Mouse (Mus musculus) ES-E14 (cell line): Measurements from ENCODE around the gene Spata13.

Experiments
- CHD2 ChIP-seq: IDR thresholded peaks from 2 replicates; pipeline ENCODE4 v1.6.1; 2014; ENCODE audit warnings: mild to moderate bottlenecking, low read depth, low read length, inconsistent platforms
- ZNF384 ChIP-seq: IDR thresholded peaks from 2 replicates; pipeline ENCODE4 v1.6.1; 2012; ENCODE audit warnings: low read depth, low read length, inconsistent platforms

- TF ChIP-seq CHD2 (no peak), ZNF384 (no peak)
These were observed 112.3 kb downstream of the Spata13 start for GRCm38 (mm10) chr14:60746141-60746540.
